Mouse (Mus musculus) megakaryocyte progenitor cell, adult 5-6 weeks (primary cell): Measurements from ENCODE around the gene Plac8. TPM values are rescaled to one million over a fixed set of nuclear protein-coding genes. Genes with fewer than 3 reads are reported as not detected.
A peak's percentile ranks its signal among the peaks of the same experiment; 100 is the strongest.

Experiments
- ATAC-seq: replicated peaks from 2 replicates; pipeline ENCODE4 v1.8.0; 2016; ENCODE audit warnings: mild to moderate bottlenecking, moderate TSS enrichment, inconsistent platforms; ENCODE audit not compliant: poor library complexity
- total RNA-seq, 2 experiments: library from RNA; stranded (forward) in 1 of 2; stranded (reverse) in 1 of 2; fragments of 157-497, 149-512 nt in 1 of 2; fragments of 200-1000 nt in 1 of 2; gene quantifications; 2 replicates each; pipeline versions ENCODE4 v1.2.3 to v1.2.4; 2015 to 2017

Plac8 gene
- total RNA-seq (2015) (4,454 and 4,759 TPM in 2 replicates), total RNA-seq (2017) (3,425 and 3,832 TPM in 2 replicates)

DNA sequence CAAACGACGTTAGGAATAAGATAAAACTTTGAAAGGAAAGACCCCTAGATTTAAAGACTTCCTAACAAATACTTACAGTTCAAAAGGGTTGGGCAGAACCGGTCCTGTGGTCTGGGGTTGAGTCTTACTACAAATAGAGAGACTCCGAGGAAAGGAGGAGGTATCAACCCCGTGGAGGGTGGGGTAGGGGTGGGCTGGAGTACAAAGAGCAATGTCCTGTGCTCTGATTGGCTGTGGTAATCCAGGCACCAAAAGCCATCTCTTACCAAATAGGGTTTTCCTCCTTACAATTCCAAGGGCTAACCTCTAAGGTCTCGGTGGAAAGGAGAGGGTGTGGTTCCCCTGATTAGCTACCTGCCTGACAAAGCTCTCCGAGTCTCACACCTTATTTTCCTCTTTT lies at the start of gene Plac8:
Gene Plac8 (minus strand): TSS at position 177 of the 400 bp plus-strand sequence.
- ATAC-seq, result peak; percentile 66

DNA sequence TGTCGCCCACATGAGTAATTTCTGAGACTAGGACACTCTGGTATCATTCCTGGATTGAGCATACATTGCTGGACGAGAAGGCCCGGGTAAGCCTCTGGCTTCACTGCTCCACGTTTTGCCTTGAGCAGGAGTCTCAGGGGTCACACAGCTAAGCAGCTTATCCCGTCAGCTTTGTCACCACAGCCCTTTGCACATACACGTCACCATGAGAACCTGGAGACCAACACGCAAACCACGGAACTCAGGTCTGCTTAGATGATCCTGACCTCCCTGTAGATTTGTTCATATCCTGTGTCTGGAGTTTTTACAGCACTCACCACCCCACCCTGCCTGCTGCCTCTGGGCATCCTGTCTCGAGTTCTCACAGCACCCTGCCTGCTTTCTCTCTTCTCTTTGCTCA lies 48.9 kb upstream of the Plac8 start:
- no peak for ATAC-seq

DNA sequence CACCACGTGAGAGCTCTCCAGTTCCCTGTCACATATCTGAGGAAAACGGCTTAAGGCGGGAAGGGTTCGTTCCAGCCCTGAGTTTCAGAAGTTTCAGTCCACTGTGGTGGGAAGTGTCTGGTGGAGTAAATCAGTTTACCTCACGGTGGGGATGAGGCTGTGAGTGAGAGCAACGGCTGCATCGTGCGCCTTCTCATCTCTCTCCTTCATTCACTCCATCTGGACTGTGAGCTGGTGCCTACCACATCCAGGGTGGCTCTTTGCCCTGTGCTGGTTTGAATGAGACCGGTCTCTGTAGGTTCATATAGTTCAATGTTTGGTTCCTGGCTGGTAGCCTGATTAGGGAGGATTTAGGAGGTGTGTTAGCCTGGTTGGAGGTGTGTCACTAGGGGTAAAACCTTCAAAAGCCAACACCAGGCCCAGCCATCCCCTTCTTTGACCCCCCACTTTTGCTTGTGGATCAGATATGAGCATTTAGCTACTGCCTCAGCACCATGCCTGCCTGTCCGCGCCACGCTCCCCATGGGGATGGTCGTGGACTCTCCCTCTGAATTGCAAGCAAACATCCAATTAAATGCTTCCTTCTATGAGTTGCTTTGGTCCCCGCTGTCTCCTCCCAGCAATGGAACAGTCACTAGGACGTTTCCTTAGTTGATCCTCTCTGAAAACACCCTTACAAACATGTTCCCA lies 47.7 kb upstream of the Plac8 start:
- no peak for ATAC-seq

DNA sequence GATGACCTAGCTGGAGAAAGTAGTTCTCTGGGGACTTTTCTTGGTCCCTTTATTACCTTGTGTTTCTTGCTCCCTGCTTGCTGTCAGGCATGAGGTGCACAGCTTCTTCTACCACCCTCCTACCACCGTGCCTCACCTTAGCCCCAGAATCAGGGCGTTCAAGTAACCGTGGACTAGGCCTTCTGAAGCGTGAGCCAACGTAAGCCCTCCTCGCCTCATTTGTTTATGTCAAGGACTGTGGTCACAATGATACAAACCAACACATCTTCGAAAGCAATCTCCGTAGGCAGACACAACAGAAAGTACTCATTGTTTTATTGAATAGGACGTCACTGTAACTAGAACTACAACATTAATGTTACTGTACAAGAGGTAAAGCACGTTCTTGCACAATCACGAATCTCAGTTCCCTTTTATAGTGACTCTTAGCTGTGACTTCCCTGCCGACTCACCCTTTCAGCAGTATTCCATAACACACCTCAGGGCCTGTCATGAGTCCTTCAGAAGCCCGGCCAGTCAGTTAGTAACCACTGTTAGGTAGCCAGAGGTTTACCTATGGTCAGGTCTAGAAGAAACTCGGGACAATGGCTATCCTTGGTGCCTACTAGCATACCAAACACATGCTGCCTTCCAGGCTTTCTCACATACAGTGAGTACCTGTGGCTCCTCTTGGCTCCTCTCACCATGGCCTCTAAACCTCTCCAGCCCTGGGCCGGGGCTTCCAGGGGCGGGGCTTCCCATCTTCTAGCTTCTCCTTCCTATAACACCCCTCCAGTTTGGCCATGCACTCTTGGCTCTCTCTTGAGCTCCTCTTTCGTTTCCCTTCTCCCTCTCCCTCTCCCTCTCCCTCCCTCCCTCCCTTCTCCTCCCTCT lies 42.1 kb upstream of the Plac8 start:
- peak; percentile 85 for ATAC-seq

DNA sequence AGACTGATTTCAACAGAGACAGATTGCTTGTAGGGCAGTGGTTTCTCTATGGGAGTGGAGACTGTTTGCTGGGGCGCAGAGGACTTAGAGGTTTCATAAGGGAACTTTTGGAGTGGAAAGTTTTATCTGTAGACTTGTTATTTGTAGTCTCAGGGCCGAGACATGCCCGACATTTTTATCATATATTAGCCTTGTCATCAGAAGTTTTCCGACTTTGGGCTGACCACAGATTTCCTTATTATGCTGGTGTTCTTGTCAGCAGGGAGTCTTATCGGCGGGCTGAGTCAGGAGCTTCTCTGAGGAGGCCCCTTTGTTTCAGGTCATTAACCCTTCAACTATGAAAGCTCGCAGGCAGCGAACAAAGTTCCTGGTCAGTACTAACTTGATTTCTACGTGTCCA lies 35.8 kb upstream of the Plac8 start:
- ATAC-seq, result peak; percentile 78

DNA sequence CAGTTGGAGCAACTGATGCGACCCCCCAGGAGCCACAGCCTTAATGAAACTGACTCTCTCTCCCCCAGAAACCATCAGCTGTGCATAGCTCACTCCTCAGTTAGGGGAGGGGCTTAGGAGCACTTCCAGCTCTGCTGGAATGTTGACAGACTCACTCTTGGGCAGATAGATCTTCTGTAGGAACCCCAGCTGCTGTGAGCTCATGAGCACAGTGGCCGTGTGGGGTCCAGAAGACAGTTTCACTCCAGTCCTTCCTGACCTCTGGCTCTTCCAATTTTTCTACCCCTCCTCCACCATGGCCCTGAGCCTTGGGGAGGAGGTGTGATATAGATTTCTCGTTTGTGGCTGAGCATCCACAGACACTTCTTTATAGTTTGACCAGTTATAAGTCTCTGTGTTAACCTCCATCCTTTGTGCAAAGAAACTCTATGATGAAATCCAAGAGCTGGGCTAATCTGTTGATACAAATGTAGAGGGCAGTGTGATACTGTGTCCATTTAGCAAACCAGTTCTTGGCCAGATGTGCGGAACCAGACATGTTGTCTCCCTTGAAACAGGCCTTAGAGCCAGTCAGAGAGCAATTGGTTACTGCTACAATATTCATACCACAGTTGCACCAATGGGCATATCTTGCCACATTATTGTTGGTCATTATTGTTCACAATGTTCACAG lies 35.2 kb upstream of the Plac8 start:
- no peak for ATAC-seq

DNA sequence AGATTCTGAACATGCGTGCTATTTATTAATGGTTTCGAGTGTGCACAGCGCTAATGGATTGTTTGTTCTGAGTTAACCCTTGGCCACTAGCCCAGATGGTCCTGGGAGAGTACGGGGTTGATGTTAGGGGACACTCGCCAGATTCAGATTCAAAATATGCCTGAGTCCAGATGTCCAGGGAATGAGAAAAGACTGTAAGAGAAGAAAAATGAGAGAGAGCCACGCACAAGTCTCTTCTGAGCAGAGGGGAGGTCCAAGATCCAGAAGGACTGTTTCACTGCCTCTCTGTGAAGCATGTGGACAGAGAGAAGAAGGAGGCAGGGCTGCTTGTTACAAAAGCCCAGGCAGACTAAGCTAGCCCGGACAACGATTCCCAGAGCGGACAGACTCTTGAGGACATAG lies 33.8 kb upstream of the Plac8 start:
- ATAC-seq, result no peak

DNA sequence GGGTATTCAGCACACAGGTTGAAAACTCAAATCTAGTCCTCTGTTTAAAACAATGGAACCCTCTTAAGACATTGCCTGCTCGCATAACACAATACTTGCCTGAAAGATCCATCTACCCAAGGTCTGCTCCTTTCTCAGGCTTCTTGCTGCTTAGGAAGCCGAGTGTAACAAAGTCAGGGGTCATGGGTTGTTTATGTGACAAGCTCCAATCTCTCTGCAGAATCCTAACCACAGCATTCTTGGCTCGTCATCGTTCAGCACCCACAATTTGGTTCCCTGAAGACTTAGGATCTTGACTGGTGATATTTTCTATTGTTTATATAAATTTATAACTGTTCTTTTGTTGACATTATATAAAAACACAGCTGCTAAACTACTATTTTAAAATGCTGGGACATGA lies 32.0 kb upstream of the Plac8 start:
- ATAC-seq, result peak; percentile 38; the same call in 1 of the 2 replicates

DNA sequence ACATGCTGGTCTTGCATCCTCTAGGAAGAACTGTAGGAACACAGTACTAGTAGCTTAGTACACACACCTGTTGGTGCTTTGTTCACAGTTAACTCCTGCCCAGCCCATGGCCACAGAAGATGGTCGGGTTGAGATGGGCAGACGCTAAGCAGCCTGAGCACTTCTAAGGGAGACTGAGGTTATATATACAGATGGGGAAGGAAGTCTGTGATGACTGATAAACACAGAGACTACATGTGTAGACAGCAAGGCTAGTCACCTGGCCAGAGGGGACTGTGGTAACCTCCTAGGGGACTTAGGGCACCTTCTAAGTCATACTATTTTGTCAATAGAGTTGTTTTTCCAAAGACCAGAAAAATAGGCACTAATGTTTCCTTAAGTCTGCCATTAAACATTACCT lies 29.8 kb upstream of the Plac8 start:
- peak; percentile 45 for ATAC-seq

DNA sequence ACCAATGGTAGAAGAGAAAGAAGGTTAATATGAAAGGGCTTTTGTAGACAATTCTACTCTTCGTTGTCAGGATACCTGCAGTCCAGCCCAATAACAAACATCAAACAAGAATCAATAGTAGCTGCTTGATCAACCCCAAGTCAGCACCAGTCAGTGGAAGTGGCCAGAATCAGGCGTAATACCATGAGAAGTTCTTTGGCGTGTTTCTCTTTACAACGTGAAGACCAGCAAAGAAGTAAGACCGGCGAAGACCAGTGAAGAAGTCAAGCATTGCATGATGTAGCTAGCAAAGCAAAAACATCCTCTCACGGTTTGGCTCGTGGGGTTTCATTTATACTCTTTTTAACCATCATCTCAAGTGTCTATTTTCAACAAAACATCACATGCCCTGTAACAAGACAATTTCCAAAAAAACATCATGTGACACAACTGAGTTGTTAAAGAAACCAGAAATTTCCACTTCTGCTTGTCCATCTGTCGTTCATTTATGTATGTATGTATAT lies 27.0 kb upstream of the Plac8 start:
- no peak for ATAC-seq

DNA sequence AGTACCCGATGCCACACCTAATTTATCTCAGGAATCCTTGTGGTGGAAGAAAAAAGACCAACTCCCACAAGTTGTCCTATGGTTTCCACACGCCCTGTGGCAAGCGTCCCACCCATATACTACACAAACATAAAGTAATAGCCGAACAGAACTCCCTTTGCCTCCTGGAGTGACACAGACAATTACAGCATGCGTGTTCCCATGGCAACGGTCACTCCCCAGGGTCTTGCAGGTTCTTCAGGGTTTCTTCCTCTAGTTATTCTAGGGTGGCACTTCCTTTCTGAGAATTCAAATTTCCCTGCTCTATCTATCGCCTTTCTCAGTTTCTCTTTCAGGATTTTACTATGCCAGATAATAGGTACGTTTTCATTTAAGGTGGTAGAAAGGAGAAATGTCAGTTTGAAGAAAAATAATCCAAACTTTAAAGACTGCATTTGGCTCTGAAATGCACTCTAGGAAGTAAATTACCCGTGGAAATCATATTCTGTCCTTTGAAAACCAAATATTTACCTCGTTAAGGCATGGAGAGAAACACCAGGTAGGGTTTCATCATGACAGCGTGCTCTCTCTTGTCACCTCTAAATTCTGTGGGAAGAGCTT lies 25.9 kb upstream of the Plac8 start:
- ATAC-seq, result peak; percentile 80

DNA sequence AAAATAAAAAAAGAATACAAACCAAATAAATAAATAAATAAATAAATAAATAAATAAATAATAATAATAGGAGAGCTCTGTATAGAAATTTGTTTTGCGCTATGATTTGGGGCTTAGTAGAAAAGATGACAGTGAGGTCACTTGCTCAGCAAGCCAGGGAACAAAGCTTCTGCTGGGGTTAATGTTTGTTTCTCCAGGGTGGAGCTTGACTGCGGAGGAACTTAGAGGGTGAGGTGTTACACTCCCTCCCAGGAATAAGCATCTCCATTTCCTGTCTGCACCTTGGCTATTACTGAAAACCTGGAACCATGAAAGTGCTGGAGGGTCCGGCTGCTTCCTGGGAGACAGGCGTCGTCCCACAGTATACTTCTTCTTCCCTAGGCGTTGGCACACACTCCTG lies 24.0 kb upstream of the Plac8 start:
- no peak for ATAC-seq

DNA sequence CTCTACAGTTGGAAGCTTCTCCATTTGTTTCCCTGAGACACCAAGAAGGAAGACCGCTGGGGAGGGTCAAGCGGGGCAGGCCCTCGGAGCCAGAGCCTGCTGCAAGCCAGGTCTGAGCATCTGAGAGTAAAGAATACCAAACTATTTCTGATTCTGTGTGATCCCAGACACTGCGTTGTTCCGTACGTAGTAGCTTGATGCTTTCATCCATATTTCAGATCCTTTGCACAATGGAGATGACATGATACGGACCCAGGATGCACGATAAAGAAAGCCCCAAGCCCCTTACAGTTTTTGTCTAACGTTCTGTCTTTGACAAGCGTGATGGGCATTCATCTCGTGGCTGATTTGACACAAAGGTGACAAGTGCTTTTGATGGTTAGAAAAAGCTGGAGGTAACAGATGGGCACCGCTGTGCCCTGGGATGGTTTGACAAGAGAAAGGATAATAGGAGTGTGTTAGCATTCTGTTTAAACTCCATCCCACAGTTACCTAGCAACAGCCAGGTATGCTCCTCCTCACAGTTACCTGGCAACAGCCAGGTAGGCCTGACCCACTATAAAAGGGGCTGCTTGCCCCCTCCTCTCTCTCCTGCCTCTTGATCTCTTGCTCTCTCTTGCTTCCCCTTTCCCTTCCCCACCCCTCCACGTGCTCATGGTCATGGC lies 22.9 kb upstream of the Plac8 start:
- ATAC-seq, result no peak

DNA sequence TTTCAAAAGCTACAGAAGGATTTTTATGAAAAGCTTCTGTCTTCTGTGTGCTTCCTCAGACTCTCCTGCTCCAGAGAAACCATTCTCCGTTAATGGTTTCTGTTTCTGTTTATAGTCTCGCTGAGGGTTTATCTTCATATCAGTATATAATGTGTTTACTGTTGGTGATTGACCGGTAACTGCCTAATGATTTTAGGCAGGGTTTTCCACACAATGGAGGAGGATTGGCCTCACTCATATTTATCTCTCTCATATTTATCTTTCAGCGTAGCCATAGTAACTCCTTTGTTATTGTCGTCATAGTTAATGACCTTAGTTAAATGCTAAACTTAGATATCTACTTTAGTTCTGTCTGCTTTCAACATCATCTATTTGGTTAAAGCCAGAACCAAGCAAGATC lies 18.5 kb upstream of the Plac8 start:
- peak; percentile 69 for ATAC-seq

DNA sequence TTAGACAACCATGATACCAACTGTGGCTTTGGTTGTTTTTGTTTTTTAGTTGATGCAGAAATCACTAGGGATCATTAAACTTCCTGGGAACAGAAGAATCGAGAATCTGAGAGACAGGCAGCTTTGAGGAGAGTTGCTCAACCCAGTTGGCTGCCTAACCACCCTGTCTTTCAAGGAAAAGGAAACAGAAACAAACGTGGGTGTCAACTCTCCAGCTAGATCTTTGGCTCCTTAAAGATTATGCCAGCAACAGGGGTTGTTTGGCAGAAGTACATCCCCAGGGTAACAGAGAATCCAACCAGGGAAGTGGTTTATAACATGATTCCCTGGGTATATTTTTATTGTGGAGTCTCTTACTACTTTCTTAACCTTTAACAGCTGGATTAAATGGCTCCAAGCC lies 15.6 kb upstream of the Plac8 start:
- ATAC-seq, result peak; percentile 27

DNA sequence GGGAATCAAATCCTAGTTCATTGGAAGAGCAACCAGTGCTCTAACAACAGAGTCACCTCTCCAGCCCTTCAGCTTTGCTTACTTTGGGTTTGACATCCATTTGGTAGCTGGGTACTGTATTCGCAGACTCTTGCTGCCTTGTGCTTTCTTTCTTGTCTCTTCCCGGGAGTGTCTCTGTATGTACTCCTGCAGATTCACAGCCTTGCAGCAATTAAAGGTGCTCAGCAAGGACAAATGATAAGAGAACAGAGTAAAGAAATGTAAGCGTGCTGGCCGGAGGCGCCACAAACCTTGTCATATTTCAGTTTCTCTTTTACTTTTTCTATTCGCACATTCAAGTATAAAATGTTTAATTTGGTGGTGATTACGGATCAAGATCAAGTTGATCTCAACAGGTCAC lies 15.1 kb upstream of the Plac8 start:
- ATAC-seq, result no peak

DNA sequence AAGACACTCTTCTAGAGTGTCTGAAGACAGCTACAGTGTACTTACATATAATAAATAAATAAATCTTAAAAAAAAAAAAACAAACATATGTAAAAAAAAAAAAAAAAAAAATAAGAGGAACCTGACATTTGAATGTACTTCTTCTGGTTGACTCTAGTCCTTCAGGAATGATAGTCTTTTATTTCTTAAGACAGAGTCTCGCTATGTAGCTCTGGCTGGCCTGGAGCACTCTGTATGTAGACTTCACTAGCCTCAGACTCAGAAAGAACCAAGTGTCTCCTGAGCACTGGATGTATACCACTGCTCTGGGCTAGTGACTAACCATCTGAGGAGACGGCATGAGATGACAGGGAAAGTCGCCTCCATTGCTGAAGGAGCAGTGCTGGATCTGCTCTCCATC lies 13.6 kb upstream of the Plac8 start:
- no peak for ATAC-seq

DNA sequence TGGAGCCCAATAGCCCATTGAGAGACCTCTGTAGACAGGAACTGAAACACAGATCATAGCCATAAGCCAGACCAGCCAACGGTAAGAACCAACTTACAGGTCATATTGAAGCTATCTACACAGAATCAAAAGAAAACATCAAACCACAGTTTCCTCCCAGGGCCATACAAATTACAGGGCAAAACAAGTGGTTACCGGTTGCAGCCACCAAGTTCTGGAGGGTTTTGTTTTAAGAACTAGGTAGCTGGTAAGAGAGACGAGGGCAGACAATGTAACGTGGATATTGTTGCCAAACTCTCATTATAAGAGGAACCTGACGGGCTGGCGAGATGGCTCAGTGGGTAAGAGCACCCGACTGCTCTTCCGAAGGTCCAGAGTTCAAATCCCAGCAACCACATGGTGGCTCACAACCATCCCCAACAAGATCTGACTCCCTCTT lies 13.2 kb upstream of the Plac8 start:
- ATAC-seq, result peak; percentile 71

DNA sequence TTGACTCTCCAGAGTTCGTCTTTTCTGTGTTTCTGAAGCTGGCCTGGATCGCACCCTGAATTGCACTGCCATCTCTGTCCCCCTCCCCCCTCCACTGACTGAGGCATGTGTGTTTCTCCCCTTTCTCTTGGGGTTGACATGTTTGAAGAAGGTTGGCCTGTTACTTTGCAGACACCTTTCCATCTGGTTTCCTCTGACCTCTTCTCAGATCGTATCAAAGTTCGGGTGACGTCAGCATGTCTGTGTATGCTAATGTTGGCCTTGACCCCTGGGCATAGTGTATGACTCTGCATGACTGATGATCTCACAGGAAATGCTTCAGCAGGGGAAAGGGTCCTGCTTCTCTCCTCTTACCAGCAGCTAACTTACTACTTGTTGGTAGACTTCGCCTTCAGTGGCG lies 11.0 kb upstream of the Plac8 start:
- no peak for ATAC-seq

DNA sequence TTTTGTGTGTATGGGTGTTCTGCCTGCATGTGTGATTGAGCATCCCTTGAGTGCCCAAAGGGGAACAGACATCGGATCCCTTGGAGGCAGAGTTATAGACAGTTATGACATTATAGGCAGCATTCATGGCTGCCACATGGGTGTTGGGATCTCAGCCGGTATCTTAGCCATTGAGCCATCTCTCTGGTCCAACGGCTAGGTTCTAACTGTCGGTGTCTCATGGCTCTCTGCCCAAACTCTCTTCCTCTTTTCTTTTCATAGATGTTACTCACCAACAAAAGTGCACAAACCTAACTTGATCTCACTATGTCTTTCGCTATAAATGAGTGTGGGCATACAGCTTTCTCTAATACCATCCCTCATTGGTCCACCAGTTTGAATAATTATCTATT lies 10.4 kb upstream of the Plac8 start:
- peak; percentile 65 for ATAC-seq
